Mouse (Mus musculus): ENCODE data around the gene Ccdc85b.

The Ccdc85b gene

GRCm38 (mm10) chr19:5456241-5456921, 1.3 kb downstream of the Ccdc85b start:
- DNase-seq (ENCODE audit: low spot score in 2 of 2) = no peak

DNA sequence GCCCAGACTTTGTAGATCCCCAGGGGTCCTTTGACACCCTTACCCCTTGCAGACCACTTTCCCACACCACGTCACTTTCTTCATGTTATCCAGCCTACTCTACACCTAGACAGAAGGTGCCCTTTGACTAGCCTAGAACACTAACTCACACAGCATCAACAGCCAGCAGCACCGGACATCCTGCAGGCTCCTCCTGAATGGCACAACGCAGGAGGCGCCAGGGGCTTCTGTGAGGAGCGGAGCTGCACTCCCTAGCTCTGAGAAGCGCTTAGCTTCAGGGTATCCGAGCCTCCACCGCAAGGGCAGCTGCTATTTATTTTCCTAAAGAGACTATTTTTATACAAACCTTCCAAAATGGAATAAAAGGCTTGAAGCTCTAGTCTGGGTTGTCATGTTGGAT, 2.1 kb downstream of the Ccdc85b start:
- DNase-seq (ENCODE audit: low spot score in 2 of 2) = no peak

DNA sequence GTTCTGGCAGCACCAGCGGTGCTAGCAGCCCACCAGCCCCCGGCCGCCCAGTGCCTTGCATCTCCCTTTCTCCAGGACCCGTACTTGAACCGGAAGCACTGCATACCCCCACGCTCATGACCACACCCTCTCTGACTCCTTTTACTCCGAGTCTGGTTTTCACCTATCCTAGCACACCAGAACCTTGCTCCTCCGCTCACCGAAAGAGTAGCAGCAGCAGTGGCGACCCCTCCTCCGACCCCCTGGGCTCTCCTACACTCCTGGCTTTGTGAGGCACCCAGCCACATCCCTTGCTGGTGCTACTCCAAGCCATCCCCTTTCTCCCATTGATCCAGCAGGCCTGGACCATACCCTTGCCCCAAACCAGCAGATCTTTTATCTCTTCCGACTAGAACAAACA, 2.7 kb downstream of the Ccdc85b start:
- DNase-seq (ENCODE audit: low spot score in 2 of 2) = no peak

DNA sequence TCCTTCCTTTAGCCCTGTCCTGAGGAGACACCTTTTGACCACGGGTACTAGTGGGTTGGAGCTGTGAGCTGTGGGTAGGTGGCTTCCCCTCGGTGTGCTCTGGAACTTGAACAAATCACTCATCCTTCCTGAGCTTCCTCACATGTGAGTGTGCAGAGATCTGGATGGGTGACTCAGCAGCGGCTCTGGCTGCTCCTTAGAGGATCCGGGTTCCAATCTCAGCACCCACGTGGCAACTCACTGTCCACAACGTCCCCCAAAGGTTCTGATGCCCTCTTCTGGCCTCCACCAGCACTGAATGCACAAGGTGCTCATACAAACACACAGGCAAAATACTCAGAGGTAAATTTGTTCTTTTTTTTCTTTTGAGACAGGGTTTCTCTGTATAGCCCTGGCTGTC, 5.9 kb downstream of the Ccdc85b start:
- DNase-seq (ENCODE audit: low spot score in 2 of 2) = no peak

- no peak for DNase-seq (ENCODE audit: low spot score in 2 of 2)
Measured at GRCm38 (mm10) chr19:5449673-5450072, 8.0 kb downstream of the Ccdc85b start.

DNA sequence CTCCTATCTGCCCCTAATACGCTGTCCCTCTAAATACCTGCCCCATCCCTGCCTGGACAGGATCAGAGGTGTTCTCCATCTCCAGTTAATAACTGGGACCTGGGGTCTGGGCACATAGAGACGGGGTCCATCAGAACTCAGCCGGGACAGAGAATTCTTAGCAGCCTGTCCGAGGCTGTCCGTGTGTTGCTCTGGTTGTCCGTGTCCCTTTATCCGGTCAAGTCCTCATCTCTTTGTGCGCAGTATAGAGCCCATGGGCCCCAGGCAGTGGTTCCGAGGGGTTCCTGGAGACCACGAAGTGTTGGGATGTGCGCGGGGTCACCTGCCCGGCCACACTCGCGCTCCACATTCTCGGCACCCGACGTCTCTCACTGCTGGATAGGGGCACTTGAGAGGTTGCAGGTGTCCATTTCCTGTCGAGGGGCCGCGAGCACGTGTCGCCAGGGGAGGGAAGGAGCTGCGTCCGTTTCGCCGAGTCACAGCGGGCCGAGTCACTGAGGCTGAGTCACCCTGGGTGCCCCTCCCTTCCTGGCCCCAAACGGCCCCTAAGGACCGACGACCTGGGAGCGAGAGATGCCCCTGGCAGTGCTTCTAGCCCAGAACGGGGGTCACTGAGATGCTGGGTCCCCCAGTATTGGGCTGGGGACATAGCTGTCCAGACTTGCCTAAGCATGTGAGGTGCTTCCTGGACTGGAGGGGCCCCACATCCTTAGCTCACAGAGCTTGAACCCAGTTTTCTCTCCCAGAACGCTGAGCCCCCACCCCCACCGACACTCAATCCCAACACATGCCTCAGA, 9.1 kb downstream of the Ccdc85b start:
- DNase-seq (ENCODE audit: low spot score in 2 of 2) = no peak

GRCm38 (mm10) chr19:5447515-5448353, 10.0 kb downstream of the Ccdc85b start, which contains the start of gene Fosl1:
Gene Fosl1 (plus strand): TSS chr19:5447547.
- peak; percentile 51 to 54 for DNase-seq (ENCODE audit: low spot score in 2 of 2)

DNA sequence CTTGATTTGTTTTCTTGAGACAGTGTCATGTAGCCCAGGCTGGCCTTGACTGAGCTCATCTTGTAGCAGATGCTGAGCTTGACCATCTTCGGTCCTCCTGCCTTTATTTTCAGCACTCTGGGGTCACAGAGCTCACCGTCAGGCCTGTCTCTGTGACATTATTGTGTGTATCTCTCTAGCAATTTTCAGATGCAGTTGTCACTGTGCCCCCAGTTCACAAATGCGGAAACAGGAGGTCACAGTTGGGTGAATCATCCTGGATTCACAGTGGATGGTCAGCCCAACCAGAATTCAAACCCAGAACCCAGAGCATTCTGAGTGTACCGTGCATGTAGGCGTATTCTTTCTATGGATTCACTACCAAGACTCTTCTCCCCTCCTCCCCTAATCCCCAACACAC, 11.9 kb downstream of the Ccdc85b start:
- DNase-seq (ENCODE audit: low spot score in 2 of 2) = no peak

DNA sequence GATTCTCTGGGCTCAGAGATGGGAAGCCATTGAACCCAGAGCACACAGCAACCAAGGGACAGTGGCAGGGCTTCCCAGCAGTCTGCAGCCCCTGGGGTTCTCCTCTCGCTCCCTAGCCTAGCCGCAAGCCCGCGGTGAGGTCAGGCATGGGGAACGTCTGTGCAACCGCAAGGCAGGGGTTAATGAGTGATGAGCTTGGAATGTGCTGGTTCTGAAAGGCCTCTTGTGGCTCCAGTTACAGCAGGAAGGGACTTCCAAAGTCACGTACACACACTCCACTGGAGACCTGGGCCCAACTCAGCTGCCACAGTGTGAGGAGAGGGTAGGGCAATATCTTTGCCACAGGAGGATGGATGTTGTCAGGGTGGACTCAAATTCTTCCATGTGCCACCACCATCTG, 12.7 kb downstream of the Ccdc85b start:
- DNase-seq (ENCODE audit: low spot score in 2 of 2) = no peak

GRCm38 (mm10) chr19:5444371-5444908, 13.3 kb downstream of the Ccdc85b start:
- DNase-seq (ENCODE audit: low spot score in 2 of 2) = no peak

- DNase-seq (ENCODE audit: low spot score in 2 of 2) = no peak
Measured at GRCm38 (mm10) chr19:5433951-5434350, 23.7 kb downstream of the Ccdc85b start.

- no peak for DNase-seq (ENCODE audit: low spot score in 2 of 2)
Measured at GRCm38 (mm10) chr19:5432992-5433852, 24.5 kb downstream of the Ccdc85b start.

DNA sequence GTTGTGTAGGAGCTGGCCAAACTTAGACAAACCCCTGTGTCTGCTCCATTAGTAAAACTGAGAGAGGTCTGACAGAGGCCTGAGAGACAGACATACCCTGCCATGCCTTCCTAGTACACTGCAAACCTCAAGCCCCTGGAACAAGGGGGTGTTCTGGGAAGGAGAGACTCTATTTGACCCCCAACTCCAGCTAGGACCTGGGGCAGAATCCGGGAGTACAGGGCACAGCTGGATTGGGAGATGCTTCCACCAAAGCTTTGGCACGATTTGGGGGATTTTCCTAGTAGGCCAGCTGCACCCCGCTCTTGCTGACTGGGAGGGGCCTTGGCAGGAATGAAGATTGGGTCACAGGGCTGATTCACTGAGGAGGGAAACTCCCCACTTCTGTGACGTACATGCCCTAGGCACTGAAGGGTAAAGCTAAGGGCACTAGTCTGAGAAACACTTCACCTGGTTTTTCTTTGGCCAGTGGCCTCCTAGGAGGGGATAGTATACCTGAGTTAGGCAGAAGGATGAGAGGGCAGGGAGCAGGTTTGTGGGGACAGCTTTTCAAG, 25.7 kb downstream of the Ccdc85b start:
- DNase-seq (ENCODE audit: low spot score in 2 of 2) = no peak

- no peak for DNase-seq (ENCODE audit: low spot score in 2 of 2)
Measured at GRCm38 (mm10) chr19:5430408-5430807, 27.3 kb downstream of the Ccdc85b start.

DNA sequence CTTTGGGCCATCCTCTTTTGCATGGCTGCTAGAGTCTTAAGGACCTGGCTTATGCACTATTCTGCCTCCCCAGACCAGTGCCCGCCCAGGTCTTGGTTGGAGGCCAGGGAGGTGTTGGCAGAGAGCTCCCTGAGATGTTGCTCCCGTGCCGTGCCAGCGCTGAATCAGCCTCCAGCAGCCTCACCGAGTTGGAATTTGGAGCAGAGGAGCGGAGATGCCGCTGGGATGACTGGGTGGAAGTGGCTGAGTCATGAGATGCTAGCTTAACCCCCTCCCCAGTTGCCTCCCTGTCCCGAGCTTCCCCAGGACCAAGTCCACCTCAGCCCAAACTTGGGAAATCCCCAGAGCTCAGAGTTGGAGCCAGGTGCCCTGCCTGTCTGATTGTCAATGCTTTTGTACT, 27.9 kb downstream of the Ccdc85b start:
- no peak for DNase-seq (ENCODE audit: low spot score in 2 of 2)

DNA sequence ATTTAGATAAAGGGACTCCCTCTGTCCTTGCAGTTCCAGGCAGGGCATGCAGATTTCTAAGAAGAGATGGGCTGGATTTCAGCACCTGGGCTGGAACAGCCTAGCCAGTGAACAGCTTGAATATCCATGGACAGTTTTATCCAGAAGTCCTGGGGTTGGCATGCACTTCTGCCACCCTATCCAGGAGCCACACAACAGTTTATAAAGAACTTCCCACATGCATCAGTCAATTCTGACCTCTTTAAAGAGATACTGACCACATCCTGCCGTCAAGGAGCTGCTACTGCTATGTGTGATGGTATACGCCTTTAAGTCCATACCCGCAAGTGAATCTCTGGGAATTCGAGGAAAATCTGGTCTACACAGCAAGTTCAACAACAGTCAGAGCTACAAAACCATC, 28.5 kb downstream of the Ccdc85b start:
- no peak for DNase-seq (ENCODE audit: low spot score in 2 of 2)

- DNase-seq (ENCODE audit: low spot score in 2 of 2) = no peak
Measured at GRCm38 (mm10) chr19:5428083-5428482, 29.6 kb downstream of the Ccdc85b start.

DNA sequence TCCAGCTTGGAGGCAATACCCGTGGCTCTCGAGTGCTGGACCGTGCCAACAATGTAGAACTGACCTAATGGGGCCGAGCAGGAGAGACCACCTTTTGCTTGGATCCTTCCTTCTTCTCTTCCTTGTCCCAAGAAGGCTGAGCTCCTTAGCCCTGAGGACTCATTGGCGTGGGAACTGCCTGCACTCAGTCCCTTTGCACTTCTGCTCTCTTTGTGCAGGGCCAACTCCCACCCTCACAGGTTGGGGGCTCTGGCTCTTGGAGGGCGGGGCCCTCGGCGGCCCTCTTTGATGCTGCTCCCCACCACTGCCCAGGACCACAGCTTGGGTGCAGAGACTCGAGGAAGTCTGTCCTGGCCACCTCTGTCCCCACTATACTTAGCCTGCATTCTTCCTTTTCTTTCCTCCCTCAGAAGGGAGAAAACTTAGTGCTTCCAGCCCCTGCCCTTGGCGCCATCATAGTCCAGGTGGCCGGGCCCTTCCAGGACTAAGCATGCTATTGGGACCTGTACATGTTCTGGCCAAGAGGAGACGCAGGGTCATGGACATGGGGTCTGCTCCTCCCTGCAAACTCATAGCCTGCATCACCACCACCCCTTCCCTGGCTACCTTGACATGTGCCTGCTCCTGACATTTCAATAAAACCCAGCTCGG, 30.9 kb downstream of the Ccdc85b start:
- no peak for DNase-seq (ENCODE audit: low spot score in 2 of 2)

DNA sequence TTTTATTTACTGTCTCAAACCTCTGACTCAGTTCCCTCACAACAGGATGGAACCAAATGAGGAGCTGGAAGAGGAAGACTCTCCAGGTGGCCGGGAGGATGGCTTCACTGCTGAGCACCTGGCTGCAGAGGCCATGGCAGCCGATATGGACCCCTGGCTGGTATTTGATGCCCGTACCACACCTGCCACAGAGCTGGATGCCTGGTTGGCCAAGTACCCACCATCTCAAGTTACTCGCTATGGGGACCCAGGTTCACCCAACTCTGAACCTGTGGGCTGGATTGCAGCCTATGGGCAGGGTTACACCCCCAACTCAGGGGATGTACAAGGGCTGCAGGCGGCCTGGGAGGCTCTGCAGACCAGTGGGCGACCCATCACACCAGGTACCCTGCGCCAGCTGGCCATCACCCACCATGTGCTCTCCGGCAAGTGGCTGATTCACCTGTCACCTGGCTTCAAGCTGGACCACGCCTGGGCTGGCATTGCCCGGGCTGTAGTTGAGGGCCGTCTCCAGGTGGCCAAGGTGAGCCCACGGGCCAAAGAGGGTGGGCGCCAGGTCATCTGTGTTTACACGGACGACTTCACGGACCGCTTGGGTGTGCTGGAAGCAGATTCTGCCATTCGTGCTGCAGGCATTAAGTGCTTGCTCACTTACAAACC, 31.7 kb downstream of the Ccdc85b start:
- DNase-seq (ENCODE audit: low spot score in 2 of 2) = no peak
